Mouse (Mus musculus): Measurements from ENCODE around the gene Rbms1. TPM values are rescaled to one million over a fixed set of nuclear protein-coding genes. Genes with fewer than 3 reads are reported as not detected.

The Rbms1 gene
- 60.2 and 82.5 TPM in 2 replicates for polyA plus RNA-seq (2012)

GRCm38 (mm10) chr2:60962671-60963421, at the start of gene Rbms1:
Gene Rbms1, minus strand, starts transcription at chr2:60963192.
- no peak for TF ChIP-seq GATA1 (IDR thresholded peaks at IDR 0.05; ENCODE audit: low read length)

- no peak for TF ChIP-seq GATA1 (IDR thresholded peaks at IDR 0.05; ENCODE audit: low read length)
Observed at GRCm38 (mm10) chr2:61012249-61012828, 49.3 kb upstream of the Rbms1 start.

- no peak for TF ChIP-seq GATA1 (IDR thresholded peaks at IDR 0.05; ENCODE audit: low read length)
Observed at GRCm38 (mm10) chr2:60986286-60986685, 23.3 kb upstream of the Rbms1 start.

- no peak for TF ChIP-seq GATA1 (IDR thresholded peaks at IDR 0.05; ENCODE audit: low read length)
Observed at GRCm38 (mm10) chr2:60978538-60979313, 15.7 kb upstream of the Rbms1 start.

- TF ChIP-seq GATA1 (IDR thresholded peaks at IDR 0.05; ENCODE audit: low read length) = no peak
Observed at GRCm38 (mm10) chr2:60972189-60972814, 9.3 kb upstream of the Rbms1 start.

- TF ChIP-seq GATA1 (IDR thresholded peaks at IDR 0.05; ENCODE audit: low read length) = no peak
Observed at GRCm38 (mm10) chr2:60963616-60964015, 624 bp upstream of the Rbms1 start.

- TF ChIP-seq GATA1 (IDR thresholded peaks at IDR 0.05; ENCODE audit: low read length) = no peak
Observed at GRCm38 (mm10) chr2:60962001-60962670, 856 bp downstream of the Rbms1 start.

GRCm38 (mm10) chr2:60961281-60961680, 1.7 kb downstream of the Rbms1 start:
- TF ChIP-seq GATA1 (IDR thresholded peaks at IDR 0.05; ENCODE audit: low read length) = no peak

- TF ChIP-seq GATA1 (IDR thresholded peaks at IDR 0.05; ENCODE audit: low read length) = no peak
Observed at GRCm38 (mm10) chr2:60948241-60948640, 14.8 kb downstream of the Rbms1 start.

- no peak for TF ChIP-seq GATA1 (IDR thresholded peaks at IDR 0.05; ENCODE audit: low read length)
Observed at GRCm38 (mm10) chr2:60947817-60948216, 15.2 kb downstream of the Rbms1 start.

GRCm38 (mm10) chr2:60940454-60940961, 22.5 kb downstream of the Rbms1 start:
- TF ChIP-seq GATA1 (IDR thresholded peaks at IDR 0.05; ENCODE audit: low read length) = no peak

- TF ChIP-seq GATA1 (IDR thresholded peaks at IDR 0.05; ENCODE audit: low read length) = no peak
Observed at GRCm38 (mm10) chr2:60939957-60940356, 23.0 kb downstream of the Rbms1 start.

GRCm38 (mm10) chr2:60936910-60937309, 26.1 kb downstream of the Rbms1 start:
- TF ChIP-seq GATA1 (IDR thresholded peaks at IDR 0.05; ENCODE audit: low read length) = no peak

GRCm38 (mm10) chr2:60928948-60929347, 34.0 kb downstream of the Rbms1 start:
- no peak for TF ChIP-seq GATA1 (IDR thresholded peaks at IDR 0.05; ENCODE audit: low read length)

All from G1E-ER4 (cell line).